ENCODE assay signal across 1 mouse cellular context in the genomic region with DNA sequence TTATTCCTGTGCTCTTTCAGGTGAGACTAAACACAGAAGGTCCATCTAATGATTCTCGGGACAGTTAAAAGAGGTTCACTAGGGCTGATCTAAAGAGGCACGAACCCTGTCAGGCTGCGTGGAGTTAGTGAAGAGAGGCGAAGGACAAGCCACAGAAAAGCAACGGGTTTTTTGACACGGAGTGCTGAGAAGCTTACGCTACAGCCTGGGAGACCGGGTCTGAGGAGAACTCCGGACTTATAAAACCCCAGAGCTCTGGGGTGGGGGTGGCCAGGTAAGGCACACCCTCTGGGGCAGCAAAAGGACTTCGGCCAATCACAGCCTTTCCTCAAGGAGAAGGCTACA.
TF ChIP-seq lines count a peak whose summit lies in the region.

No protein-coding gene starts in this region.

TF ChIP-seq in ES-E14, 5 proteins besides CTCF, POLR2A, EP300 and RAD21:
- TF ChIP-seq ZNF384 (IDR thresholded peaks at IDR 0.05; ENCODE audit: low read depth, low read length) (no peak), CHD2 (IDR thresholded peaks at IDR 0.05; ENCODE audit: low read depth, low read length) (no peak), MAFK (IDR thresholded peaks at IDR 0.05; ENCODE audit: insufficient read depth, low read depth, low read length) (no peak), HCFC1 (IDR thresholded peaks at IDR 0.05; ENCODE audit: borderline replicate concordance, insufficient read depth, low read length) (no peak), ZC3H11A (IDR thresholded peaks at IDR 0.05; ENCODE audit: borderline replicate concordance, low read depth, low read length) (no peak)
TF ChIP-seq in ES-E14: peak in this region for 0.
